Mouse (Mus musculus): Measurements from ENCODE around the gene Ccnl1.

DNA sequence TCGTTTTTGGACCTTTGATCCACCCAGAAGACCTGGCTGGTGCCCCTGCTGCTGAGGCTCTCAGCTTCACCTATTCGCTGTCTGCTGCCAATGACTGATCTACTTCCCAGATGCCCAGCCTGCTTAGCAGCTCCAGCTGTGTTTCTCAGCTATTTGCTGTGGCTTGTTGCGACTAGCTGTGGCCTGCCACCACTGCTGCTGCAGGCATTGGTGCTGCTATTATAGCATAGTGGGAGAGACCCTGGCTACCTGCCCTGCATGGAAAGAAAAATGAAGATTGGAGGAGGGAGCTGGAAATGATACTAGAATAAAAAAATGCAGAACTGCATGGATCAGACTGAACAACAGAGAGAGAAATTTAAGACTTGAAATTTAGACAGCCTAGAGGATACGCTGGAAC is 45.1 kb downstream of the Ccnl1 start:
- TF ChIP-seq POLR2A (IDR thresholded peaks at IDR 0.05; ENCODE audit: extremely low read depth, insufficient read depth, low read length), result no peak
- no peak for TF ChIP-seq CTCF (IDR thresholded peaks at IDR 0.05; ENCODE audit: extremely low read depth, insufficient read depth, low read length)

Measured in cortical plate, adult 2 months (tissue).